Mouse (Mus musculus) midbrain, embryonic 13.5 days (tissue): ENCODE results near the gene Malsu1. TPM values are rescaled to one million over a fixed set of nuclear protein-coding genes. Genes with fewer than 3 reads are reported as not detected.

ENCODE experiments used
- ATAC-seq: fragments of 200-750 bp; cut with Nextera tagmentation; 2 replicates; pipeline ENCODE4 v1.8.0; 2017; ENCODE audit warnings: mild to moderate bottlenecking, moderate TSS enrichment, moderate library complexity
- H3K27ac ChIP-seq: fragments of 300-500 bp; sonication (generic); 2 replicates; pipeline ENCODE4 v1.5.1; 2015; ENCODE audit warnings: inconsistent platforms, mild to moderate bottlenecking, moderate library complexity
- H3K27me3 ChIP-seq: fragments of 300-500 bp; sonication (generic); 2 replicates; pipeline ENCODE4 v1.6.1; 2015; ENCODE audit warnings: mild to moderate bottlenecking, inconsistent platforms
- H3K36me3 ChIP-seq: fragments of 300-500 bp; sonication (generic); 2 replicates; pipeline ENCODE4 v1.6.1; 2015; ENCODE audit warnings: mild to moderate bottlenecking, inconsistent platforms
- H3K4me1 ChIP-seq: fragments of 300-500 bp; sonication (generic); replicated peaks from 2 replicates; pipeline ENCODE4 v1.6.1; 2015; ENCODE audit warnings: inconsistent platforms
- H3K4me2 ChIP-seq: fragments of 300-500 bp; sonication (generic); replicated peaks from 2 replicates; pipeline ENCODE4 v1.6.1; 2015; ENCODE audit warnings: moderate library complexity, mild to moderate bottlenecking, inconsistent platforms
- H3K4me3 ChIP-seq: fragments of 300-500 bp; sonication (generic); replicated peaks from 2 replicates; pipeline ENCODE4 v1.5.1; 2015; ENCODE audit warnings: mild to moderate bottlenecking, inconsistent platforms
- H3K9ac ChIP-seq: fragments of 300-500 bp; sonication (generic); replicated peaks from 2 replicates; pipeline ENCODE4 v1.6.1; 2015; ENCODE audit warnings: mild to moderate bottlenecking, inconsistent platforms
- H3K9me3 ChIP-seq: fragments of 300-500 bp; sonication (generic); 2 replicates; pipeline ENCODE4 v1.6.1; 2016; ENCODE audit warnings: mild to moderate bottlenecking, inconsistent platforms
- WGBS: fragments of 180-500 bp; shearing (Covaris S2); methylation state at CpG from one replicate; pipeline ENCODE4 v1.1.7; 2015; 5-methylcytosine and 5-hydroxymethylcytosine counted together
- polyA plus RNA-seq: library from polyadenylated mRNA; unstranded; fragments of >200 nt; fragmentation: Nextera tagmentation; extraction: Ambion mirVana; gene quantifications from 2 replicates; pipeline ENCODE4 v1.2.1, GENCODE M21; 2015

Gene Malsu1
- polyA plus RNA-seq: 65.2 and 70.3 TPM in 2 replicates

DNA sequence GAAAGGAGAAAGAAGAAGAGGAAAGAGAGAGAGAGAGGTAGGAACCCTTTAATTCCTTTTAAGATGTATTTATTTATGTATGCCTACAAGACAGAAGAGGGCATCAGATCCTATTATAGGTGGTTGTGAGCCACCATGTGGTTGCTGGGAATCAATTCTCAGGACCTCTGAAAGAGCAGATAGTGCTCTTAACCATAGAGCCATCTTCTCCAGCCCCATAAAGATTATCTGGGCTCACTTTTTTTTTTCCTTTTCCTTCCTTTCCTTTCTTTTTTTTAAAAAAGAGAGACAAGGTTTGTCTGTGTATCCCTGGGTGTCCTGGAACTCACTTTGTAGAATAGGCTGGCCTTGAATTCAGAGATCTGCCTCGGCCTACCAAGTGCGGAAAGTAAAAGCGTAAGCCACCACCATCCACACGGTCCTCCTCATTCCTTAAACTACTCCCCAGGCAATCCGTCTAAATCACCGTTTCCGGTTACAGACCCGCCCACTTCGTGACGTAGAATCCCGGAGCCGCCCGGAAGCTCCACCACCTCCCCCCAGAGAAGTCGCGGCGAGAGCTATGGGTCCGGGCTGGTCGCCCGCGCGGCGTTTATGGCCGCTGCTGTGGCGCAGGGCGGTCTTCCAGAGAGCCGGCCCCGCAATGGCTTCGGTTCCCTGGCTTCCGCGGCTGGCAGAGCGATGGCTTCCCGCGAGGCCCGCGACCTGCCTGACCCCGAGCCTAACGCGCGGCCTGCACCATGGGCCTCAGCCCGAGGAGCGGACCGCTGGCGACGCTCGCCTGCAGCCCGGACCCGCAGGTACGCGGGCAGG is at the start of gene Malsu1:
Malsu1 (plus strand) TSS at position 492 of the 813 bp plus-strand sequence.
- WGBS: under 1% methylated on average over 49 of the region's 49 CpGs
- H3K9me3 ChIP-seq: no peaks in the 10 kb centered on the region
- ATAC-seq: peak; percentile 97
- peak within 1 kb of the TSS; percentile 81 for H3K27ac ChIP-seq
- no peaks in the 10 kb centered on the region for H3K27me3 ChIP-seq
- H3K4me3 ChIP-seq: peak within 1 kb of the TSS; percentile 72
- H3K9ac ChIP-seq: peak within 1 kb of the TSS; percentile 85
- peak within 1 kb of the TSS; percentile 88 for H3K4me2 ChIP-seq
- H3K4me1 ChIP-seq: peaks cover 32% of the 10 kb centered on the region
- H3K36me3 ChIP-seq: no peaks in the 10 kb centered on the region

DNA sequence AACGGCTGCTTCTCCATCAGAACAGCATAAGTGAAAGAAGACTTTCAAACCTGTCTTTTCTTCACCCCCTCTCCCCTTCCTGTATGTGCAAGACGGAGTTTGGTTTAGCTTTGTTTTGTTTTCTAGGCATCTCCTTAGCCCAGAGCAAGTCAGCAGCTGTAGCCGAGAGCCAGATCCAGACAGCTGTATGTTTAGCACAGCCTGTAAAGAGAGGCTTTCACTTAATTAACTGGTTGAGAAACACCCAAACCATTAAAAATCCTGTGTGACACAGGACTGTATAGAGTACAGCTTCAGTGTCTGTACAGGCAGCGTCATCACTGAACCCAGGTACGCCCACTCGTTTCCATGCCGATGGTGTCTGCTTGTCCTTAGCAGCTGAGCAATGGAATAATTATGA is 48.3 kb upstream of the Malsu1 start:
- WGBS: 85% methylated on average over 7 of the region's 7 CpGs
- H3K4me1 ChIP-seq: peaks cover 5% of the 10 kb centered on the region
- no peak for ATAC-seq

GRCm38 (mm10) chr6:49026496-49026895 is 47.1 kb upstream of the Malsu1 start:
- no peaks in the 10 kb centered on the region for H3K36me3 ChIP-seq

More for the DNA sequence above, 48.3 kb upstream of the Malsu1 start:
- no peak overlapping the region for H3K9ac ChIP-seq
- no peak overlapping the region for H3K27ac ChIP-seq
- no peak overlapping the region for H3K4me3 ChIP-seq
- H3K27me3 ChIP-seq: no peaks in the 10 kb centered on the region
- no peaks in the 10 kb centered on the region for H3K36me3 ChIP-seq
- H3K4me2 ChIP-seq: no peak overlapping the region
- H3K9me3 ChIP-seq: no peaks in the 10 kb centered on the region

GRCm38 (mm10) chr6:49028019-49028418 is 45.6 kb upstream of the Malsu1 start:
- Histone ChIP-seq H3K4me3 (no peak overlapping the region), H3K4me2 (no peak overlapping the region), H3K9me3 (no peaks in the 10 kb centered on the region), H3K27ac (no peak overlapping the region), H3K9ac (no peak overlapping the region), H3K36me3 (no peaks in the 10 kb centered on the region), H3K4me1 (no peaks in the 10 kb centered on the region), H3K27me3 (no peaks in the 10 kb centered on the region)
- ATAC-seq: no peak
- 86% methylated on average over 6 of the region's 6 CpGs for WGBS

More at GRCm38 (mm10) chr6:49026496-49026895, 47.1 kb upstream of the Malsu1 start:
- Histone ChIP-seq H3K4me2 (no peak overlapping the region), H3K9me3 (no peaks in the 10 kb centered on the region), H3K4me1 (no peaks in the 10 kb centered on the region), H3K9ac (no peak overlapping the region), H3K27ac (no peak overlapping the region), H3K27me3 (no peaks in the 10 kb centered on the region), H3K4me3 (no peak overlapping the region)
- WGBS: 96% methylated on average over 5 of the region's 5 CpGs
- ATAC-seq: no peak

GRCm38 (mm10) chr6:49028708-49029107 is 44.9 kb upstream of the Malsu1 start:
- no peaks in the 10 kb centered on the region for H3K36me3 ChIP-seq
- H3K9me3 ChIP-seq: no peaks in the 10 kb centered on the region
- 90% methylated on average over 3 of the region's 3 CpGs for WGBS
- H3K27ac ChIP-seq: no peak overlapping the region
- H3K4me3 ChIP-seq: no peak overlapping the region
- no peaks in the 10 kb centered on the region for H3K27me3 ChIP-seq
- no peak overlapping the region for H3K9ac ChIP-seq
- no peak for ATAC-seq
- no peaks in the 10 kb centered on the region for H3K4me1 ChIP-seq
- H3K4me2 ChIP-seq: no peak overlapping the region

GRCm38 (mm10) chr6:49031230-49031629 is 42.4 kb upstream of the Malsu1 start:
- no peaks in the 10 kb centered on the region for H3K4me1 ChIP-seq
- no peak overlapping the region for H3K27ac ChIP-seq
- peaks cover 2% of the 10 kb centered on the region; the same call in 1 of the 2 replicates for H3K27me3 ChIP-seq
- H3K4me3 ChIP-seq: no peak overlapping the region
- no peak overlapping the region for H3K4me2 ChIP-seq
- no peak for ATAC-seq
- H3K9ac ChIP-seq: no peak overlapping the region
- no peaks in the 10 kb centered on the region for H3K9me3 ChIP-seq
- no peaks in the 10 kb centered on the region for H3K36me3 ChIP-seq
- 91% methylated on average over 4 of the region's 4 CpGs for WGBS

- ATAC-seq: no peak
- H3K4me1 ChIP-seq: no peaks in the 10 kb centered on the region
Observed at GRCm38 (mm10) chr6:49032783-49033182, 40.8 kb upstream of the Malsu1 start.

DNA sequence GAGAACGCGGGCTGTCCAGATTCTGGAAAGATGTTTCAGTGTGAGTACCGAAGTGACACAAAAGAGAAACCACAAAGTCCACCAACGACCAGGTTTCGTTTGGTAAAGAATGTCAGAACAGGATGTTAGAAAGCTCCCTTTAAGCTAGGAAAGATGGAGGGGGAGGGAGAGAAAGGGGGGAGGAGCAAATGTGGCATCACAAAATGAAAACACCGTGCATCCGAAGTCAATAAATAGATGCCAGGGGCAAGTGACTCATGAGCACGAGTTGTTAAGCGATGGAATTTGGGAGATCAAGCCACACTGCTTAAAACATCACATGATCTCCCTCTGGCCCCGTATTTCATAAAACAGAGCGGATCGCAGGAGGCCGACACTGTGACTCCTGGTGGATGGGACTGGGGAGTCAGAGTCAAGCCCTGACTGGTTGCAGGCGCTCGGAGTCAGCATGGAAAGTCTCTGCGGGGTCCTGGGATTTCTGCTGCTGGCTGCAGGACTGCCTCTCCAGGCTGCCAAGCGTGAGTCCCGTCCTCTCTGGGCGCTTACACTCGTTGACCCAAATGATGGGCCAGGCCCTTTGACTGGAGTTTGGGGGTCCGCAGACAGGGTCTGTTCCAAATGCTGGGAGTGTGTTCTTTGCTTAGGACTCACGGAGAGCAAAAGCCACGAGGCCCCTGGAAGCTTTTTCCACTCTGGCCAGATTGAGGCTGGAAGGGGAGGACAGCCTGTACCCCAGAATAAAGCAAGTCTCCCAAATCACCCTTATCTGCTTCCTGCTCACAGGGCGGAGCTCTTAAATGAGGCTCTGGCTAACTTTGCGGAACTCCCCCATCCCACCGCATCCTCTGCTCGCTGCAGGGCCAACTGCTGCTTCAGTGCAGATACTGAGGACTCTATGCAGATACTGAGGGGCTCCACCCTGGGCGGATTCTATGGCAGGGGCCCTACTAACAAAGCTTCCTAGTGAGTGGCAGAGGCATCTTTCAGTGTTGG is 37.0 kb upstream of the Malsu1 start, which contains the start of gene Gpnmb:
Gpnmb (plus strand) TSS at position 272 of the 993 bp plus-strand sequence.
- peaks cover 4% of the 10 kb centered on the region; the same call in 1 of the 2 replicates for H3K4me1 ChIP-seq
- peaks cover 6% of the 10 kb centered on the region; the same call in 1 of the 2 replicates for H3K27me3 ChIP-seq
- 45% methylated on average over 28 of the region's 28 CpGs for WGBS
- no peak within 1 kb of the TSS for H3K4me3 ChIP-seq
- no peak for ATAC-seq
- H3K27ac ChIP-seq: no peak within 1 kb of the TSS
- no peaks in the 10 kb centered on the region for H3K9me3 ChIP-seq
- no peaks in the 10 kb centered on the region for H3K36me3 ChIP-seq
- no peak within 1 kb of the TSS for H3K9ac ChIP-seq
- H3K4me2 ChIP-seq: peak within 1 kb of the TSS; percentile 14

More at GRCm38 (mm10) chr6:49032783-49033182, 40.8 kb upstream of the Malsu1 start:
- Histone ChIP-seq H3K9ac (no peak overlapping the region), H3K4me2 (no peak overlapping the region), H3K27me3 (peaks cover 6% of the 10 kb centered on the region; the same call in 1 of the 2 replicates), H3K9me3 (no peaks in the 10 kb centered on the region), H3K4me3 (no peak overlapping the region), H3K36me3 (no peaks in the 10 kb centered on the region), H3K27ac (no peak overlapping the region)
- 67% methylated on average over 4 of the region's 4 CpGs for WGBS

GRCm38 (mm10) chr6:49037268-49037662 is 36.3 kb upstream of the Malsu1 start:
- 61% methylated on average over 12 of the region's 12 CpGs for WGBS
- Histone ChIP-seq H3K27ac (no peak overlapping the region), H3K4me1 (peaks cover 4% of the 10 kb centered on the region; the same call in 1 of the 2 replicates), H3K9me3 (no peaks in the 10 kb centered on the region), H3K4me2 (no peak overlapping the region), H3K36me3 (no peaks in the 10 kb centered on the region), H3K4me3 (no peak overlapping the region), H3K27me3 (peaks cover 6% of the 10 kb centered on the region; the same call in 1 of the 2 replicates), H3K9ac (no peak overlapping the region)
- no peak for ATAC-seq

- no peaks in the 10 kb centered on the region for H3K9me3 ChIP-seq
- peak overlapping the region; percentile 28 for H3K4me3 ChIP-seq
- WGBS: 13% methylated on average over 18 of the region's 18 CpGs
- H3K36me3 ChIP-seq: no peaks in the 10 kb centered on the region
- no peak overlapping the region for H3K27ac ChIP-seq
- H3K9ac ChIP-seq: 0 out of 2 replicates have a peak overlapping the region, but pooled peaks have one; percentile 33
- peaks cover 6% of the 10 kb centered on the region; the same call in 1 of the 2 replicates for H3K27me3 ChIP-seq
- H3K4me1 ChIP-seq: peaks cover 4% of the 10 kb centered on the region; the same call in 1 of the 2 replicates
- no peak for ATAC-seq
- H3K4me2 ChIP-seq: peak overlapping the region; percentile 44
Observed at GRCm38 (mm10) chr6:49039470-49040180, 34.0 kb upstream of the Malsu1 start.

GRCm38 (mm10) chr6:49046502-49046901 is 27.1 kb upstream of the Malsu1 start:
- H3K4me3 ChIP-seq: no peak overlapping the region
- no peak overlapping the region for H3K27ac ChIP-seq
- H3K36me3 ChIP-seq: no peaks in the 10 kb centered on the region
- ATAC-seq: no peak
- 62% methylated on average over 6 of the region's 6 CpGs for WGBS
- H3K9me3 ChIP-seq: no peaks in the 10 kb centered on the region
- no peaks in the 10 kb centered on the region for H3K27me3 ChIP-seq
- no peaks in the 10 kb centered on the region for H3K4me1 ChIP-seq
- H3K9ac ChIP-seq: no peak overlapping the region; the same call in 1 of the 2 replicates
- no peak overlapping the region for H3K4me2 ChIP-seq
